Mouse (Mus musculus) stomach, embryonic 14.5 days (tissue): Measurements from ENCODE around the gene Cnpy1. TPM values are rescaled to one million over a fixed set of nuclear protein-coding genes. Genes with fewer than 3 reads are reported as not detected.

ENCODE experiments used
- ATAC-seq: fragments of 200-750 bp; cut with Nextera tagmentation; 2 replicates; pipeline ENCODE4 v1.8.0; 2017; ENCODE audit warnings: low read depth, moderate TSS enrichment; ENCODE audit not compliant: insufficient number of reproducible peaks, insufficient read depth, low FRiP score
- H3K27ac ChIP-seq: fragments of 300-500 bp; sonication (generic); 2 replicates; pipeline ENCODE4 v1.5.1; 2014; ENCODE audit warnings: mild to moderate bottlenecking, low read length, moderate library complexity, mixed read lengths
- H3K27me3 ChIP-seq: fragments of 300-500 bp; sonication (generic); 2 replicates; pipeline ENCODE4 v1.6.1; 2014; ENCODE audit warnings: low read length, control low read depth, mixed read lengths; ENCODE audit not compliant: control insufficient read depth, insufficient read depth
- H3K36me3 ChIP-seq: fragments of 300-500 bp; sonication (generic); 2 replicates; pipeline ENCODE4 v1.6.1; 2014; ENCODE audit warnings: mild to moderate bottlenecking, control low read depth, low read length, moderate library complexity, mixed read lengths; ENCODE audit not compliant: control insufficient read depth, insufficient read depth
- H3K4me1 ChIP-seq: fragments of 300-500 bp; sonication (generic); 2 replicates; pipeline ENCODE4 v1.6.1; 2014; ENCODE audit warnings: low read length, control low read depth, mixed read lengths; ENCODE audit not compliant: control insufficient read depth, insufficient read depth
- H3K4me2 ChIP-seq: fragments of 300-500 bp; sonication (generic); replicated peaks from 2 replicates; pipeline ENCODE4 v1.6.1; 2014; ENCODE audit warnings: low read depth, low read length, control low read depth
- H3K4me3 ChIP-seq: fragments of 300-500 bp; sonication (generic); 2 replicates; pipeline ENCODE4 v1.5.1; 2014; ENCODE audit warnings: low read depth, low read length, control low read depth
- H3K9ac ChIP-seq: fragments of 300-500 bp; sonication (generic); replicated peaks from 2 replicates; pipeline ENCODE4 v1.6.1; 2014; ENCODE audit warnings: low read depth, mild to moderate bottlenecking, control low read depth, low read length, moderate library complexity, mixed read lengths
- H3K9me3 ChIP-seq: fragments of 300-500 bp; sonication (generic); 2 replicates; pipeline ENCODE4 v1.6.1; 2016; ENCODE audit warnings: low read depth, low read length, control low read depth; ENCODE audit not compliant: control insufficient read depth
- WGBS: fragments of 180-500 bp; shearing (Covaris S2); extraction: QIAGEN DNeasy Blood & Tissue Kit; methylation state at CpG from one replicate; pipeline ENCODE4 v1.1.7; 2014; 5-methylcytosine and 5-hydroxymethylcytosine counted together
- polyA plus RNA-seq: library from polyadenylated mRNA; unstranded; fragments of >200 nt; fragmentation: Nextera tagmentation; extraction: Ambion mirVana; gene quantifications from 2 replicates; pipeline ENCODE4 v1.2.1, GENCODE M21; 2014

The Cnpy1 gene
- polyA plus RNA-seq, 1 experiment from 2014 or later, result not detected

- Histone ChIP-seq H3K4me1 (no peaks in the 10 kb centered on the region), H3K27ac (no peak overlapping the region), H3K27me3 (no peaks in the 10 kb centered on the region), H3K9me3 (no peaks in the 10 kb centered on the region), H3K36me3 (no peaks in the 10 kb centered on the region), H3K9ac (no peak overlapping the region), H3K4me2 (no peak overlapping the region), H3K4me3 (no peak overlapping the region)
- no peak for ATAC-seq
- WGBS, result 65% methylated on average over 3 of the region's 3 CpGs
These were observed 54.2 kb downstream of the Cnpy1 start for GRCm38 (mm10) chr5:28191201-28192098.

GRCm38 (mm10) chr5:28179237-28179790 lies 66.3 kb downstream of the Cnpy1 start:
- H3K27ac ChIP-seq, result no peak overlapping the region
- H3K4me3 ChIP-seq, result no peak overlapping the region
- no peak for ATAC-seq
- WGBS, result 34% methylated on average over 7 of the region's 7 CpGs
- no peaks in the 10 kb centered on the region for H3K4me1 ChIP-seq
- H3K9me3 ChIP-seq, result no peaks in the 10 kb centered on the region
- peaks cover 40% of the 10 kb centered on the region for H3K27me3 ChIP-seq
- H3K36me3 ChIP-seq, result no peaks in the 10 kb centered on the region
- H3K4me2 ChIP-seq, result no peak overlapping the region
- H3K9ac ChIP-seq, result no peak overlapping the region

GRCm38 (mm10) chr5:28178322-28178721 lies 67.3 kb downstream of the Cnpy1 start:
- H3K27me3 ChIP-seq, result peaks cover 50% of the 10 kb centered on the region
- WGBS, result 19% methylated on average over 5 of the region's 5 CpGs
- no peak for ATAC-seq

GRCm38 (mm10) chr5:28176585-28176984 lies 69.0 kb downstream of the Cnpy1 start:
- H3K4me2 ChIP-seq, result no peak overlapping the region
- H3K4me1 ChIP-seq, result no peaks in the 10 kb centered on the region
- no peak overlapping the region for H3K27ac ChIP-seq
- no peak overlapping the region for H3K4me3 ChIP-seq
- H3K9me3 ChIP-seq, result no peaks in the 10 kb centered on the region
- ATAC-seq, result no peak
- H3K36me3 ChIP-seq, result no peaks in the 10 kb centered on the region
- H3K27me3 ChIP-seq, result peaks cover 60% of the 10 kb centered on the region
- H3K9ac ChIP-seq, result no peak overlapping the region
- 8% methylated on average over 2 of the region's 2 CpGs for WGBS

More at GRCm38 (mm10) chr5:28178322-28178721, 67.3 kb downstream of the Cnpy1 start:
- Histone ChIP-seq H3K4me3 (no peak overlapping the region), H3K9ac (no peak overlapping the region), H3K36me3 (no peaks in the 10 kb centered on the region), H3K4me2 (no peak overlapping the region), H3K9me3 (no peaks in the 10 kb centered on the region), H3K27ac (no peak overlapping the region), H3K4me1 (no peaks in the 10 kb centered on the region)

- peaks cover 63% of the 10 kb centered on the region for H3K27me3 ChIP-seq
- no peak for ATAC-seq
- no peaks in the 10 kb centered on the region for H3K4me1 ChIP-seq
- no peak overlapping the region for H3K27ac ChIP-seq
- no peak overlapping the region for H3K4me2 ChIP-seq
- H3K4me3 ChIP-seq, result no peak overlapping the region
- H3K9ac ChIP-seq, result no peak overlapping the region
- WGBS, result 7% methylated on average over 4 of the region's 4 CpGs
- H3K36me3 ChIP-seq, result no peaks in the 10 kb centered on the region
- H3K9me3 ChIP-seq, result no peaks in the 10 kb centered on the region
These were observed 69.6 kb downstream of the Cnpy1 start for GRCm38 (mm10) chr5:28176023-28176422.

GRCm38 (mm10) chr5:28175570-28175919 lies 70.1 kb downstream of the Cnpy1 start:
- Histone ChIP-seq H3K9me3 (no peaks in the 10 kb centered on the region), H3K4me2 (no peak overlapping the region), H3K27ac (no peak overlapping the region), H3K9ac (no peak overlapping the region), H3K4me3 (no peak overlapping the region), H3K36me3 (no peaks in the 10 kb centered on the region), H3K27me3 (peaks cover 67% of the 10 kb centered on the region), H3K4me1 (no peaks in the 10 kb centered on the region)
- WGBS, result 3% methylated on average over 10 of the region's 10 CpGs
- no peak for ATAC-seq

- ATAC-seq, result no peak
- no peaks in the 10 kb centered on the region for H3K4me1 ChIP-seq
- 1% methylated on average over 21 of the region's 24 CpGs for WGBS
- no peak overlapping the region for H3K9ac ChIP-seq
- H3K4me3 ChIP-seq, result no peak overlapping the region
- H3K4me2 ChIP-seq, result no peak overlapping the region
- H3K27me3 ChIP-seq, result peaks cover 70% of the 10 kb centered on the region
- H3K27ac ChIP-seq, result no peak overlapping the region
- H3K9me3 ChIP-seq, result no peaks in the 10 kb centered on the region
- H3K36me3 ChIP-seq, result no peaks in the 10 kb centered on the region
These were observed 70.6 kb downstream of the Cnpy1 start for GRCm38 (mm10) chr5:28174876-28175569.

- WGBS, result 3% methylated on average over 8 of the region's 9 CpGs
- Histone ChIP-seq H3K36me3 (no peaks in the 10 kb centered on the region), H3K9ac (no peak overlapping the region), H3K9me3 (no peaks in the 10 kb centered on the region), H3K27ac (no peak overlapping the region), H3K4me1 (no peaks in the 10 kb centered on the region), H3K4me3 (no peak overlapping the region), H3K4me2 (no peak overlapping the region), H3K27me3 (peaks cover 80% of the 10 kb centered on the region)
- ATAC-seq, result no peak
These were observed 71.5 kb downstream of the Cnpy1 start for GRCm38 (mm10) chr5:28174086-28174485.
